Mouse (Mus musculus) embryonic facial prominence, embryonic 13.5 days (tissue): ENCODE measurements around the gene Mphosph9. TPM values are rescaled to one million over a fixed set of nuclear protein-coding genes. Genes with fewer than 3 reads are reported as not detected.

Experiments
- polyA plus RNA-seq: library from polyadenylated mRNA; unstranded; fragments of >200 nt; fragmentation: Nextera tagmentation; extraction: Ambion mirVana; gene quantifications from 2 replicates; pipeline ENCODE4 v1.2.1, GENCODE M21; 2015

The Mphosph9 gene
- polyA plus RNA-seq, 1 experiment from 2014 or later = 14.0 TPM

Other genes with a start within 250 kb of the Mphosph9 start
- 1.5 and 2.4 TPM in 2 replicates for gene Abcb9, start 232.2 kb downstream of the Mphosph9 start, polyA plus RNA-seq
- gene Ogfod2, start 215.7 kb downstream of the Mphosph9 start, polyA plus RNA-seq = 18.8 and 20.7 TPM in 2 replicates
- gene Arl6ip4, start 211.9 kb downstream of the Mphosph9 start, polyA plus RNA-seq = 113 and 122 TPM in 2 replicates
- gene Pitpnm2, start 78.2 kb downstream of the Mphosph9 start, polyA plus RNA-seq = 4.6 and 4.8 TPM in 2 replicates
- gene 2810006K23Rik, start 117 bp upstream of the Mphosph9 start, polyA plus RNA-seq = 17.7 and 19.4 TPM in 2 replicates
- 40.1 and 43.8 TPM in 2 replicates for gene Cdk2ap1, start 35.1 kb upstream of the Mphosph9 start, polyA plus RNA-seq
- 93.7 and 97.7 TPM in 2 replicates for gene Sbno1, start 98.0 kb upstream of the Mphosph9 start, polyA plus RNA-seq
- 43.4 and 45.5 TPM in 2 replicates for gene Kmt5a, start 112.0 kb upstream of the Mphosph9 start, polyA plus RNA-seq
- gene Rilpl2, start 150.4 kb upstream of the Mphosph9 start, polyA plus RNA-seq = 39.8 and 40.1 TPM in 2 replicates
- 25.9 and 28.3 TPM in 2 replicates for gene Snrnp35, start 155.2 kb upstream of the Mphosph9 start, polyA plus RNA-seq
- gene Rilpl1, start 203.4 kb upstream of the Mphosph9 start, polyA plus RNA-seq = 23.3 and 24.5 TPM in 2 replicates
- 508 and 520 TPM in 2 replicates for gene Tmed2, start 212.7 kb upstream of the Mphosph9 start, polyA plus RNA-seq
- gene Ddx55, start 224.9 kb upstream of the Mphosph9 start, polyA plus RNA-seq = 19.3 and 19.6 TPM in 2 replicates